Mouse (Mus musculus) telencephalon, adult 2 months (tissue): Measurements from ENCODE around the gene Carmil1.

Experiments used
- DNase-seq: peaks from one replicate; pipeline ENCODE4 v3.0.0-alpha.2; 2011; ENCODE audit warnings: low read depth, low spot score

The Carmil1 gene

DNA sequence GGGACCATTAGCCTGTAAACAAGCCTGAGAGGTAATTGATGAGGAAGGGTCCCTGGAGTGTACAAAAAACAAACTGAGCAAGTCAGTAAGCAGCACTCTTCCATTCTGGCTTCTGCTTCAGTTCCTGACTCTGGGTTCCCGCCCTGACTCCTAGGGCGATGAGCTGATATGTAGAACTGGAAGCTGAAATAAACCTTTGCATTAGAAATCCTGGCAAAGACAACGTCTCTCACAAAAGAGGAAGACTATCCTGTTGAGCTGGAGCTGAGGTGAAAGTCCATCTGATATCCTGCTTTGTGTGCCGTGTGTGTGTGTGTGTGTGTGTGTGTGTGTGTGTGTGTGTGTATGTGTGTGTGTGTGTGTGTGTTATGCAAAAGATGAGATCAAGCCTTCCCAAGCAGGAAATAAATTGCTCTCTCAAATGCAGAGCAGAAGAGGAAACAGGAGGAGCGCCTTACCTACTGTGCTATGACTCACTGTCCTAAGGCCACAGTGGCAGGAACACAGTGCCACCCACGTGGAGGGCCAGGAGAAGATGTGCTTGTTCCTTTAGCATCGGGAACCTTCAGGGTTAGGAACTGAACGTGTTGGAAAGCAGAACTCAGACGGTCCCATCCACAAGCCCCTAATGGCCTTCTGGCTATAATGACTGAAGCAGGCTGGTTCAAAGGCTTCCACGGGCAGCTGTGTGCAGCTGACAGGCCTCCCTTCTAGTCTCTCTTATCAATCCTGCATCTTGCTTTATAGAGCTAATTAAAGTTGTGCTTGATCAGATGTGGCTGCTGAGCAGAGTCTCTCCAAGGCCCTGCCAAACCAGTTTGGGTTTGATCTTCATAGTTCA lies 19.6 kb downstream of the Carmil1 start:
- DNase-seq = no peak

DNA sequence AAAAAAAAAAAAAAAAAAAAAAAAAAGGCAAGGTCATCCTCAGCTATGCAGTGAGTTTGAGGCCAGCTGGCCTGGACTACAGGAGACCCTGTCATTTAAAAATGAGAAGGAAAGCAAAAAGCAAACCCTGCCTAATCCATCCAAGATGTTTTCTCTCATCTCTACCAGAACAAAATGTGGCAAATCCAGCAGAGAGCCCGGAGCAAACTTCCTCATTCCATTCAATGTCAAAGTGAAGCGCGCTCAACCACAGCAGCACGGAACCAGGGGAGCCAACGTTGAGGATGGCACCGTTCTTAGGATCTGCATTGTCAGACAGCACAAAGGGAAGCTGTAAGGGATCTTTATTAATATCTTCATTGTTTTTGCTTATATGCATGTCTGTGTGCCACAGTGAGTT lies 22.8 kb downstream of the Carmil1 start:
- no peak for DNase-seq

DNA sequence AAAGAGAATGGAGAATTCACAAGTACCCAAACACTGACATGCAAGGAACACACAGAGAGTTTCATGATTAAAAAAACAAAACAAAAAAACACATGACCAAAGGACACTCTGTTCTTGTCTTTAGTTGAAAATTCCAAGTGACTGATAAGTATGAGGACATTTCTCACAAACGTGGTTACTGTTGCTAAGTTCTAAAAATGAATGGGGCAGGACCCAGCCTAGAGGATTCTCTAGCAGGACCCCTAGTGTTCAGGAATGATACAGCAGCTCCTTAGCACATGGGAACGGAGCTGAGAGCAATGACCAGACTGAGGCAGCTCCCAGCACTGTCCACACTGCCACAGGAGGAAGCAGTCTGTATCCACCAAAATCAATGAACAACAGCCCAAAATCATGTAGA lies 26.6 kb downstream of the Carmil1 start:
- DNase-seq = no peak

- no peak for DNase-seq
Measured at GRCm38 (mm10) chr13:24253551-24253950, 27.0 kb downstream of the Carmil1 start.

DNA sequence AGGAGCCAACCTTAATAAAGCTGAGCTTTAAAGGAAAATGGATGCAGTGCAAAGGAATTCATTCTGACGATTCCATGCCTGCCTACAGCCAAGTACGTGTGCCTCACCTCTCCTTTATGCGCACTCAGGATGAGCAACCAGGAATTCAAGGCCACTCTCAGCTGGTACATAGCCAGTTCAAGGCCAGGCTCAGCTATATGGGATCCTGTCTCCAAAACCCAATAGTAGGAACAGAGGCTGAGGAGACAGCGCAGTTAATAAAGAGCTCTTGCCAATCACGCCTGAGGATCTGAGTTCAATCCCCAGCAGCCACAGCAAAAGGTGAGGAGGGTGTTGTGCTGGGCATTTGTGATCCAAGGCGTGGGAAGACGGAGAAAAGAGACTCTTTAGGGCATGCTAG lies 29.4 kb downstream of the Carmil1 start:
- DNase-seq = no peak

DNA sequence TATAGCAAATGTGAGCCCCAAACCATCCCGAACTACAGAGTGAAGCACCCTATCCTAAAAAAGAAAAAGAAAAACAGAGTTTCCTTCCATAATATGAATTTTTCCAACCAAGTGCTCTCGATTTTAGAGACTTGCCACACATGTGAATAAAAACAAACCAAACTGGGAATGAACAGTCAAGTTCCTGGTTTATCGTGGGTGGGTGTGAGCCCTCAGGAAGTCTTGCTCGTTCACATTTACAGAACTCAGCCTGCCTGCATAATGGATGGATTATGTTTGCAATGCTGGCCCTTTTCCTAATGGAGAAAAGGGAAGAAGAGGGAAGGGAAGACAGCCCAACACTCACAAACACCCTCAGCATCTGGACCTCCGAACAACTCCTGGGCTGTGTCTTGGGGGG lies 32.7 kb downstream of the Carmil1 start:
- DNase-seq = no peak

- no peak for DNase-seq
Measured at GRCm38 (mm10) chr13:24247441-24247840, 33.2 kb downstream of the Carmil1 start.

DNA sequence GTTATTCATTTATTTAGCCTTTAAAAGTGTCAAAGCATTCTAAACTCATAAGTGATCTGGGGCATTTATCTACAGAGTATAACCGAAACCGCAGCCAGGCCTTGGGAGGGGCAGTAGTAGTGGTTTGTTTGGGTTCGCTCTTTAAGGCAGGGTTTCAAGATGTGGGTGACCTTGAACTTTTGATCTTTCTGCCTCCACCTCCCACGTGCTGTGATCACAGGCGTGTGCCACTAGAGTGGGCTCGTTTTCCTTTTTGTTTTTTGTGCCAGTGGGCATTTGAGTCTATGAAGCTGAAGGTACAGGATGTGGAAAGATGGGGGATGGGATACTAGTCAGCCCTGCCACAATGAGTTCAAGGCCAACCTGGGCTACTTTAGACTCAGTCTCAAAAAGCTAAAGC lies 34.3 kb downstream of the Carmil1 start:
- no peak for DNase-seq

DNA sequence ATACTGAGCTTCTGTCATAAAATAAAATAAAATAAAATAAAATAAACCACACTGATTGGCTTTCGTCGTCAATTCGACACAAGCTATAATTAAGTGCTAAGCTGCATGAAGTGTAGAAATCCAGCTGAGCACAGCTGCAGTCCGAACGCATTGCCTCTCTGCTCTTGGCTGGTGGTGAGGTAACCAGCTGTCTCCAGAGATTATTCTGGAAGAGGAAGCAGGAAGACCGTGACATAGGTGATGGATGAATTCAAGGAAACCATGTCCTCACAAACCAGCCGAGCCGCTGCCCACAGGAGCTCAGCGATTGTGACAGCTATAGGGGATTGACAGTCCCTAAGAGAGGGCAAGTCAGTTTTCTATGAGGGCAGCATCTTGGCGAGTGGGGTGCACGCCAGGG lies 36.0 kb downstream of the Carmil1 start:
- no peak for DNase-seq

GRCm38 (mm10) chr13:24243964-24244363 lies 36.6 kb downstream of the Carmil1 start:
- no peak for DNase-seq

DNA sequence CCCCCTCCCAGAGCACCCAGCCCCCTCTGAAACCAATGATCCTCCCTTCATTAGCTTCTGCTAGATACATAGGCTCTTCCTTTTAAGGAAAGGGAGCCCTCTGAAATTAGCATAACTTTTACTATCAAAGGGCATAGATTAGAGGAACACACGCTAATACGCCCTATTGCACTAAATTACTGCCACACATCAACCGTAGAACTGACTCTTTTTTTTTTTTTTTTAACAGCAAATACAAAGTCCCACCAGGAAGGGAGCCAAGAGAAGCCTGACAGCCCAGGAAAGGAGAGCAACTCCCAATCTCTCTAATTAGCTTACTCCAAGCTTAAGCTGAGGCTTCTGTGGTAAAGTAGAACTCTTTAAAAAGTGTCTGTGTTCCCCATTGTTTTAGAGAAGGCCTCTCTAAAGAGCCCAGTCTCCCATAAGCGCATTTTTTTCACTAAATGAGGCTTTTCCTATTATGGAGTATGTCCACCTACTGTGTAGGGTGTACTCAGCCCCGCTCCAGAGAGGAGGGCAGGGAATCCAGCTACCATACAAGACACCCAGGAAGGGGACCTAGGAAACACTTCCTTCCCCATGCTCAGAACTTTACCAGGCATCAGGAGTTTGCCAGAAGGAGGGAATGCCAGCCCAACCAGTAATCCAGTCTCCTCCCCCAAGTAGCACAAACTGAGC lies 38.0 kb downstream of the Carmil1 start:
- DNase-seq = no peak

GRCm38 (mm10) chr13:24241201-24241600 lies 39.4 kb downstream of the Carmil1 start:
- no peak for DNase-seq

GRCm38 (mm10) chr13:24240430-24240829 lies 40.2 kb downstream of the Carmil1 start:
- DNase-seq = no peak

DNA sequence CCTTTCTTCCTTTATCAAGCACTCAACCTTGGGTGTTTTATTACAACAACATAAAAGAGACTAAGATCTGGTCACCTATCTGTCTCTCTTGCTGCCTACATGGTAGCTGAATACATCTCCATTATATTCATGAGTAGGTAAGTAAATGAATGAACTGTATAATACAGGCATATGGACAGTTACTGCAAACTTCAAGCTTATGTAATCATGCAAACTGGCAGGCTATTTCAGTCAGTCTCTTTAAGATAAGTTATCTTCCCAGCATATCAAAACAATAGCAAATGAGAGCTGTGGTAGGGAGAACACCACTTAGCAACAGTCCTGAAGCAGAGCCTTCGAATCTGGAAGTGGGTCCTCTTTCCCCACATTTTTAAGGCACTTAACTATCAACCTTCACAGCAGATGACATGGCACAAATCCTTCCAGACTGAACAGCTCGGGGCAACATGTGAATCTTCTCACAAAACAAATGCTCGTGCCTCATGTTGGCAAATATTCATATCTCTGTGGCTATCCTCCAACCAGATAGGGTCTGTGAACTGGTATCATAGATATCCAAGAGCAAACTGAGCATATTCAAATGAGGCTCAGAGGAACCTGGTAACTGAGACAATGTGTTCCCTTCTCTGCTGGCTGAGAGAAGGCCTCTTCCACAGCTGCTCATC lies 42.0 kb downstream of the Carmil1 start:
- DNase-seq = no peak

DNA sequence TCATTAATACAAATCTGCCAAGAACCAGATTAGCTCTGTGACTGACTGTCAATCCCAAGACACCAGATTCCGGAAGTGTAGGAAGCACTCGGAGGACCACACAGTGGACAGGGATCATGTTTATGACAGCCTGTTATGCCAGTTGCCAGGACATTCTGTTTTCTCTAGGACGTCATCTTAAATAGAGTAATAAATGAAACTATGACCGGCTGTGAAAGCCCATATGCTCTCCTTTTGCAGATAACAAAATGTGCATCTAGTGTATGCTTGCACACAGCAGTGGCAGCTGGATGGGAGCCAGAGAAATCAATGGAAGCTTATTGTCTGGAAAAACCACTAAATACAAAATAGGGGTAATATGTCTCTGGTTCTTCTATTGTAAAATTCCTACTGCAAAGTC lies 43.9 kb downstream of the Carmil1 start:
- DNase-seq = no peak

GRCm38 (mm10) chr13:24232750-24233149 lies 47.8 kb downstream of the Carmil1 start:
- no peak for DNase-seq

- DNase-seq = no peak
Measured at GRCm38 (mm10) chr13:24231746-24232483, 48.7 kb downstream of the Carmil1 start.

GRCm38 (mm10) chr13:24231146-24231545 lies 49.4 kb downstream of the Carmil1 start:
- no peak for DNase-seq

DNA sequence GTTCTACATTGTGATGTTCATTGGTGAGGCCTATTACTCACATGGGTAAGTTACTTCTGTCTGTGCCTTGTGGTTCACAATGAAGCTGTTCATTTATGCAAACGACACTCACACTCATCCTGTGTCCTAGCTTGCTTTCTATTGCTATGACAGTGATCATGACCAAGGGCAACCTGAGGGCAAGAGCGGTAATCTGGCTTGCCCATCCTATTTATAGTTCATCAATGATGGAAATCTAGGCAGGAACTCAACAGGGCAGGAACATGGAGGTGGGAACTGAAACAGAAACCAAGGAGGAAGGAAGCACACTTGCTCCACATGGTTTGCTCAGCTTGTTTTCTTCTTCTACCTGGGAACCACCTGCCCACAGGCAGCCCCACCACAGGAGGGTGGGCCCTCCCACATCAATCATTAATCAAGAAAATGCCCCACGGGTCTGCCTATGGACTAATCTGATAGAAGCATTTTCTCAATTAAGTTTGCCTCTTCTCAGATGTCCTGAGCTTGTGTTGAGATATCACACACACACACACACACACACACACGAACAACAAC lies 50.0 kb downstream of the Carmil1 start:
- DNase-seq = no peak

GRCm38 (mm10) chr13:24223425-24224201 lies 57.0 kb downstream of the Carmil1 start:
- DNase-seq = no peak

DNA sequence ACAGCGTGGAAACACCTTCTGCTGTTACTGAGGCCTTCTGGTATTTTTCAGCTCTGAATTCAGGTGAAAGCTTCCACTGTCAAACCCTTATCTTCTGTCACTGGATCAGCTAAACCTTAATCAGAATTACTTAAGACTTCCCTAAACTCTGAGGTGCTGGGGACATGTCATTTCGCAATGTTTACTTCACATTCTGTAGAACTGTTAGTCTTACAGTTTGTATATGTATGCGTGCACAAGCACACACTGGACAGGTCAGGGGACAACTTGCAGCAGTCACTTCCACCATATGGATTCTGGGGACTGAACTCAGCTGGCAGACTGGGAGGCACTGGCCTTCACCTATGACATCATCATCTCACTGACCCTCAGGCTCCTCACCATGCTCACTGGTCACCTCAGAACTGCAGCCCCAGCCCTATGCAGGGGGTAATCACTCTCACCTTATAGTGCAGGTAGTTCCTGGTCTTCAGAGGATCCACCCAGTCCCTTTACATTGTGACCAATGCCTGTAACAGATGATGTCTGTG lies 60.1 kb downstream of the Carmil1 start:
- no peak for DNase-seq
